Mouse (Mus musculus): Measurements from ENCODE around the gene Ucp2.

GRCm38 (mm10) chr7:100463757-100464156, 29.4 kb upstream of the Ucp2 start:
- TF ChIP-seq POLR2A (IDR thresholded peaks at IDR 0.05; ENCODE audit: extremely low read depth, insufficient read depth, low read length) (no peak), CTCF (IDR thresholded peaks at IDR 0.05; ENCODE audit: low read depth, low read length) (no peak)
